Mouse (Mus musculus): ENCODE measurements around the gene Zfp428.
A peak's percentile ranks its signal among the peaks of the same experiment; 100 is the strongest.
"Not testable (repeated sequence)": the region's sequence is repeated elsewhere in the genome, so short reads cannot be mapped to it uniquely, and the experiment has no call there.

Zfp428 gene

GRCm38 (mm10) chr7:24481474-24482207 lies 25.2 kb upstream of the Zfp428 start, which contains the start of gene Cadm4:
Cadm4 (plus strand) TSS chr7:24482023.
- peak; percentile 94 for DNase-seq

- no peak for DNase-seq
Measured at GRCm38 (mm10) chr7:24482208-24483020, 24.4 kb upstream of the Zfp428 start.

GRCm38 (mm10) chr7:24483291-24483690 lies 23.5 kb upstream of the Zfp428 start:
- not testable (repeated sequence) for DNase-seq

- DNase-seq = no peak
Measured at GRCm38 (mm10) chr7:24485481-24485880, 21.3 kb upstream of the Zfp428 start.

GRCm38 (mm10) chr7:24486654-24487130 lies 20.1 kb upstream of the Zfp428 start:
- no peak for DNase-seq

GRCm38 (mm10) chr7:24487403-24487802 lies 19.4 kb upstream of the Zfp428 start:
- no peak for DNase-seq

- DNase-seq = peak; percentile 46
Measured at GRCm38 (mm10) chr7:24488303-24488702, 18.5 kb upstream of the Zfp428 start.

GRCm38 (mm10) chr7:24499856-24500577 lies 6.8 kb upstream of the Zfp428 start:
- DNase-seq = no peak

- no peak for DNase-seq
Measured at GRCm38 (mm10) chr7:24500929-24501328, 5.9 kb upstream of the Zfp428 start.

- DNase-seq = no peak
Measured at GRCm38 (mm10) chr7:24501492-24501891, 5.3 kb upstream of the Zfp428 start.

- DNase-seq = no peak
Measured at GRCm38 (mm10) chr7:24504004-24504403, 2.8 kb upstream of the Zfp428 start.

GRCm38 (mm10) chr7:24504868-24505267 lies 1.9 kb upstream of the Zfp428 start:
- DNase-seq = no peak

GRCm38 (mm10) chr7:24505447-24506064 lies 1.2 kb upstream of the Zfp428 start:
- DNase-seq = no peak

GRCm38 (mm10) chr7:24506065-24506459 lies 744 bp upstream of the Zfp428 start:
- peak; percentile 49 for DNase-seq

GRCm38 (mm10) chr7:24506476-24506837 lies 349 bp upstream of the Zfp428 start:
- peak; percentile 73 for DNase-seq

GRCm38 (mm10) chr7:24507726-24508114 lies 914 bp downstream of the Zfp428 start:
- peak; percentile 41 for DNase-seq

GRCm38 (mm10) chr7:24512355-24512754 lies 5.5 kb downstream of the Zfp428 start, which contains the start of gene AC161166.1:
AC161166.1 (minus strand) TSS chr7:24512455.
- DNase-seq = no peak

GRCm38 (mm10) chr7:24516319-24516718 lies 9.5 kb downstream of the Zfp428 start:
- not testable (repeated sequence) for DNase-seq

GRCm38 (mm10) chr7:24517077-24517476 lies 10.3 kb downstream of the Zfp428 start:
- no peak for DNase-seq

GRCm38 (mm10) chr7:24517654-24518053 lies 10.8 kb downstream of the Zfp428 start:
- no peak for DNase-seq

GRCm38 (mm10) chr7:24519130-24519529 lies 12.3 kb downstream of the Zfp428 start:
- DNase-seq = no peak

GRCm38 (mm10) chr7:24520054-24520453 lies 13.2 kb downstream of the Zfp428 start:
- DNase-seq = not testable (repeated sequence)

- no peak for DNase-seq
Measured at GRCm38 (mm10) chr7:24522805-24523204, 16.0 kb downstream of the Zfp428 start.
